Mouse (Mus musculus) retina, adult 2 months (tissue): Measurements from ENCODE around the gene Xylt2.
"Not testable (repeated sequence)": the region's sequence is repeated elsewhere in the genome, so short reads cannot be mapped to it uniquely, and the experiment has no call there.

Experiments
- DNase-seq: peaks from one replicate; pipeline ENCODE4 v3.0.0-alpha.2; 2012; ENCODE audit warnings: low read depth, low spot score

Xylt2 gene

DNA sequence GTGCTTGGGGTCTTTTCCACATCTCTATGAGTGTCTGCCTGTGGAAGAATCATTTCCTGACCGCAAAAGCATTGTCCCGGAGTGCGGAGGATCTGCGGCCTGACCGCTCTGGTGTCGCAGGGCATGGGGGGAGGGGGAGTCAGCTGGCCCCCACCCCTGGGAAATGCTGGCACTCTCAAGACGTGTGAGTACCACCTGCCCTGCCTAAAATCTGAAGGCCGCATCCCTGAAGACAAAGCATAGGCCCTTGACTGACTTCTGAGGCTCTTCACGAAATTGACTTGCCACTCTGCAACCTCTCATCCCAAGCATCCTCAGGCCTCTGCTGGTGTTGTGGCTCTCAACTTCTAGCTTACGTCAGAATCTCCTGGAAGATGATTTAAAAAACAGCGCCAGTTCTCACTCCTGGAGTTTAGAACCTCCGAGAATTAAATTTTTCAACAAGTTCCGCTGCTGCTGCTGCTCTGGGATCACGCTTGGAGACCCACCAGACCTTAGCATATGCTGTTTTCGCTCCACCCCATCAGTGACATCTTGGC lies 361 bp upstream of the Xylt2 start:
- DNase-seq: no peak

DNA sequence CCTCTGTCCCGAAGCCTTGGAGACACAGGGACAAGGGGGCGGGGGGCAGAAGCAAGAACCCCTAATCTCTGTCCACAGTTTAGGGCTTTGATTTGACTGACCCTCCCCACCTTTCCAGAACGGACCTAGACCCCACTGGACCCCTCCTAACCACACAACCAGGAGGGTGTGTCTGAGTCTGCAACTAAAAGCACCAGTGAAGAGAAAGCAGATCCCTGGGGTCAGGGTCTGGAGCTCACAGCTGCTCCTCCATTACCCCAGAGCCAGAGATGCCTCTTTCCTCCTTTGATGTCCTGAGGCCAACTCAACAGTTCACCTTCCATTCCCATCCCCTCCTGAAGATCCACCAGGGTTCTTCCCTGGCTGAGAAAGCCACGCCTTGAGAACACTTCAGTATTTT lies 1.0 kb downstream of the Xylt2 start:
- no peak for DNase-seq

DNA sequence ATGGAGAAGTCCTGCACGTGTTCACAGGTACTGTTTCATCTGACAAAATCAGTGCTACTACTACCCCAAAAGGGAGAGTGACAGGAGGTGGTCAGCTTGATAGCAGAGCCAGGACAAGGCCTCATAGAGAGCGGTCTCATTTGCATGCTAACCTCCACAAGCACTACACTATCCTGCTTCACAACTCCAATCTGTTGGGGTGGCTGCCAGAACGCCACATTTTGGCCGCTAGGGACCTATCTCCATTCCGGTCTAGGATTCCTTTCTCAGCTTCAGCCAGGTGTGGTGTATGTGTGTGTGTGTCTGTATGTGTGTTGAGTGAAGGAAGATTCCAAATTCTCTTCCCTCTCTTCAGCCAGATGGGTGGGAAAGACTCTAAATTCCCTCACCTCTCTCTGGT lies 1.9 kb downstream of the Xylt2 start:
- no peak for DNase-seq

DNA sequence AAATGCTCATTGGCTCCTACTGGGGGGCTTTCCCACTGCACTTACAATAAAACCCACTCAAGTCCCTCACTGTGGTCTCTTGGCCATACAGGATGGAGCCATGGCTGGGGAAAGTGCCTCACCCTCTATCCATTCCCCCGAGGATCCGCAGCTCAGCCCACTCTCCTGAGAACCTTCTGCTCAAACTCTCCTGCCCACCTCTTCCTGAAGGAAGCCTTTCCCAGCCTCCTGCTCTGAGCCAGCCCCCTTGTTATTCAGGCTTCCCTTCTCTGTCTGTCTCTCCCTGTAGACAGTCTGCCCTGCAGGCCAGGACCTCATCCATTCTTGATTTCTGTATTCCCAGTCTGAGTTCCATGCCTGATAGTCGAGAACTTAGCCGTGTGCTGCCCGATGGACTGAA lies 2.3 kb downstream of the Xylt2 start:
- no peak for DNase-seq

DNA sequence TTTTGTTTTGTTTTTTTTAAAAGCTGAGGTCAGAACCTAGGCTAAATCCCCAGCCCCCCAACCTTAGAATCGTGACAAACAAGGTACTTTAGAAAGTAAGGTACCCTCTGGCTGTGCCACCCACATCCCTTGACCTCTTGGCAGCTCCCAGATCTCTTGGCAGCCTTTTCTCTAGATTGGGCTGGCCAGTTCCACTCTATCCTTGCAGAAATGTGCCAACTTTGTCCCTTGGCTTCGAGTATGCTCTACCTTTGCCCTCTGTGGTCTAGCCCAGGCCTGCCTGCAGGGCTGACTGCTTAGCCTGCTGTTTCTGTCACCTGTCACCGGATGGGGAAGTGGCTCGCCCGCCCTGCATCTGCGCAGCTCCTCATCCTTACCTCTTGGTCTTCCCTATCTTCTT lies 12.0 kb downstream of the Xylt2 start:
- DNase-seq: no peak

DNA sequence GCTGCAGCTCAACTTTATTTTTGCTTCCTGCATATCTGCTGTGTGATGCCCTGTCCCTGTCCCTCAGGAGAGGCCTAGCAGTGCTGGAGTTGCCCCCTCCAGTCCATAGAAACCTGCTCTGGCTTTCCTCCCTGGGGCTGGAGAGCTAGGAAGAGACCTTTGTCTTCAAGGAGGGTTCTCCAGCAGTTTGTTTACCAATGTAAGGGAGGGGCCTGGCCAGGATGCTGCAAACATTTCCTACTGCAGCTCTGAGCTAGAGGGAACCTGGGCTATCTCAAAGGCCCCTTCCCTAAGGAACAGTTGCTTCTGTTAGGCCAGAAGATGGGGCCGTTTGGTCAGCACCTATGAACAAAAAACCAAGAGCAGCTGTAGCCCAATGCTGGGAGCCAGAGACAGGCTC lies 16.0 kb downstream of the Xylt2 start:
- DNase-seq: no peak

DNA sequence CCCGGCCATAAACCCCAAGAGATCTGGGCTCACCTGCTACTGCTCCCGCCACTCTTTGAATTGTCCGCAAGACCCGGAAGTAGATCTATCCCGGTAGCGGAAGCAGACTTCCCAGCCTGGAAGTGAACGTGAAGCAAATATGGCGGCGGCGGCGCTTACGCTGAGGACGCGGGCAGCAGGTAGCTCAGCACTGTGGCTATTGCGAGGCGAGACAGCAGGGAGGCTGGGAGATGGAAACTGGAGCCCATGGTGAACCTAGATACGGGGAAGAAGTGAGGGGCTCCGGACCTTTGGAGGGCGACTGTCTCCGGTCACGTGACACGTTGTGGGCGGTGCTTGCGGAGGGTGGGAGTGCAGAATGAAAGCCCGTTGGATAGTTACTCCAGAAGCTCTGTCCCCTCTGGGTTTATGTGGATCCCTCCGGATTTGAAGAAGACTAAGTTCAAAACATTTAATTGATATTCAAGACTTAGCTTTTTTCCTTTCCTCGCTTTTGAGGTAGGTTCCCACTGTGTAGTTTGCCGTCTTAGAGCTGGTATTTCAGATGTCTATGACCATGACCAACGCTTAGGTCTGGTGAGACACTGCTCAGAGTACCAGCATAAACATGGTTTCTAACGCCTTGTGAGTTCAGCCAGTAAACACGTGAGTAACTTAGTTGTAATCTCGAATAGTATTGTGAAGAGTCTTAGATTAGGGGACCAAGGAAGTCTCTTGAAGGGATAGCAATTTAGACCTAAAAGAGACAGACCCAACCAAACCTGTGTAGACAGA lies 23.5 kb downstream of the Xylt2 start, which contains the start of the genes Mrpl27 and Eme1:
TSS of gene Mrpl27 (plus strand) at position 105 of the 774 bp plus-strand sequence.
TSS of gene Eme1 (minus strand) at position 302 of the 774 bp plus-strand sequence.
- peak; percentile 74 for DNase-seq

DNA sequence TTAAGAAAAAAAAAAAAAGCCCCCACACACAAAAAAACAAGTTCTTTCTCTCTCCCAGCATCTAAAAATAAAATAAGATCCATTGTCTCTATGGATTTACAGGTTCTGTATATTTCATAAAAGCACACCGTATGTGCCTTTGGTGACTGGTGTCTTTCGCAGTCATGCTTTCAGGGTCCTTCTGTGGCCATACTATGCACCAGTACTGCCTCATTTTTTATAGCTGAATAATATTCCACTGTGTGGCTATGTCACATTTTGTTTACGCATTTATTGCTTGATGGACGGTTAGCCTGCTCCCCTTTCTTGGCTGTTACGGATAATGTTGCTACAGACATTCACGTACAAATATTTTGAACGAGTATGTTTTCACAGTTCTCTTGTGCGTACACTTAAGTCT lies 24.3 kb downstream of the Xylt2 start:
- no peak for DNase-seq

DNA sequence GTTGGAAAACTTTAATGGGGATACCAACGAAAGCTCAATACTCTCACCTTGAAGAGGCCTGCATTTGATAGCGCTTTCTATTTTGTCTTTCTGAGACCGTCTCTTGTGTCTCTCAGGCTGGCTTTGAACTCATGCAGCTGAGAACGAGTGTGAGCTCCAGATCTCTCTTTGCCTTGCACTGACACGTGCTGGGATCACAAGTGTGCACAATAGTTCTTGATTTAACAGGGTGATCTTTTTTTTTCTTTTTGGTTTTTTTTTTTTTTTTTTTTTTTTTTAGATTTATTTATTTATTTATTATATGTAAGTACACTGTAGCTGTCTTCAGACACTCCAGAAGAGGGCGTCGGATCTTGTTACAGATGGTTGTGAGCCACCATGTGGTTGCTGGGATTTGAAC lies 26.1 kb downstream of the Xylt2 start:
- DNase-seq: not testable (repeated sequence)

DNA sequence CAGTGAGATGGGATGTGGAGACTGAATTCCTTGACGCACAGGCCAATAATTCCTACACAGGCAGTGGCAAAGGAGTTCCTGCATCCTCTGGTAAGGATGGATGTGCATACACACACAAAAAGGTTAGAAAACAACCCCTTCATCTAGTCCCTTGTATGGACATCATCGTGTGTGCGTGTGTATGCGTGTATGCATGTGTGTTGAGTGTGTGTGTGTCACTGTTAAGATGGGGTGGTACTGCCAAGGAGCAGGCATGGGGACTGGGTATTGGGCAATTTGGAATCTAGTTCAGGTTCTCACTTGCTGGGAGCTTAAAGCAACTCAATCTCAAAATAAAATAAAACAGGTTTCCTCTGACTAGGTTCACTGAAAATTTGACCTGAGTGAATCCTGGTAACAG lies 30.9 kb downstream of the Xylt2 start:
- DNase-seq: no peak

DNA sequence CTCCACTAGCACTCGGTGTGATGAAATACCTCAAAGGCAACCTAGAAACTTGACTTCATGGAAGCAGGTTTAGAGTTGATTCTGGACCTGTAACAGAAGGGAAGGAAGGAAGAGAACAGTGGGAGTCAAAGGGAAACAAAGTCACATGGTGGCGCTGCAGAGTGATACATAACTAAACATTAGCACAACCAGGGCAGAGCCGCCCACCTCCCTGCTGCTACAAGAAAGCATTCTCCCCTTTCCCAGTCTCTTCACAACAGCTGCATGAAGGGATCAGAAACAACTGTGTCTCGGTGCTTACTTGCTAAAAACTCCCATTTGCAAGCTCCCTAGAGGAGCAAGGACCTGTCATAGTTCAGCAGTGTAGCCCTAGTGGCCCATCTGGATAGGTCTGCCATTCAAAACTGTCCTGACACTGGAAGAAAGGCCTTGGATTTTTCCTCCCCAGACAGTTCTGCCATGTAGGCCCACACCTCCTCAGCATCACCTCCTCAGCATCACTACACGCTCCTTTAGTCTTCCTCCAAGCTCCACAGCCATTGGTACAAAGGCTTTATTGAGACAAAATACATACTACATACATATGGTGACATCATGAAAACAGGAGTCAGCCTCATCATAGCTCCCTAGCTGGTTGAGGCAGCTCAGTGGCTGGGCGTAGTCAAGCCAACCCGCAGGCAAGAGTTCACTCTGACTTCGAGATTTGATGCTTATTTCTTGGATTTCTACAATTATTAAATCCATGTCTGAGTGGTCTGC lies 32.7 kb downstream of the Xylt2 start:
- DNase-seq: no peak

DNA sequence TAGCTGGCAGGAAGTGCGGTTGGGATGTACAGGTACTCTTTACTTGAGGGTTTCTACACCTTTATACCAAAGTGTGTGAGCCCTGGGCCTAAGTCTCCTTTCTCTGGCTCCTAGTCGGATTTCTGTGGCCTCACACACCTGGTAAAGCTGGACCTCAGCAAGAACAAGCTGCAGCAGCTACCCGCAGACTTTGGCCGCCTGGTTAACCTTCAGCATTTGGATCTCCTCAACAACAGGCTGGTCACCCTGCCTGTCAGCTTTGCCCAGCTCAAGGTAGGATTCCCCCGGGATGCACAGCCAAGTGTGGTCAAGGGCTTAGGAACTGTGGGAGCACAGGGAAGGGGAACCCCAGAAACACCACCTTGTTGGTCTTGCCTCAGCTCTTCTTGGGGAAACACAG lies 42.9 kb downstream of the Xylt2 start:
- no peak for DNase-seq

DNA sequence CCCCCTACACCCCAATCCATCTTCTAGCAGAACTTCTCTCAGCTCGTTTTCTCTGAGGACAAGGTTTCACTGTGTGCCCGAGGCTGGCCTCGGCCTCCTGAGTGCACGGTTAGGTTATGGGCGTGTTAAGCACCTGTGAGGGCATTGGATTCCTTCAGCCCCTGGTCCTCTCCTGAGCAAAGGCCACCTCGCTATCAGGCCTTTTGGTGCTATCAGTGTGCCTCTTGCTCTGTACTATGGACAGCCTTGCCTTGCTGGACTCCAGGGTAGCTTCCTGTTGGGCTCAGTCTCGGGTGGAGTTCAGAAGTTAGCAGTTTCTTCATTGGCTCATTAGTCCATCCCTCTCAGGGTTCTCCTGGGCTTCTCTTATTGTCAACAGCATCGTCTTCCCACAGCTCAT lies 44.3 kb downstream of the Xylt2 start:
- DNase-seq: no peak

DNA sequence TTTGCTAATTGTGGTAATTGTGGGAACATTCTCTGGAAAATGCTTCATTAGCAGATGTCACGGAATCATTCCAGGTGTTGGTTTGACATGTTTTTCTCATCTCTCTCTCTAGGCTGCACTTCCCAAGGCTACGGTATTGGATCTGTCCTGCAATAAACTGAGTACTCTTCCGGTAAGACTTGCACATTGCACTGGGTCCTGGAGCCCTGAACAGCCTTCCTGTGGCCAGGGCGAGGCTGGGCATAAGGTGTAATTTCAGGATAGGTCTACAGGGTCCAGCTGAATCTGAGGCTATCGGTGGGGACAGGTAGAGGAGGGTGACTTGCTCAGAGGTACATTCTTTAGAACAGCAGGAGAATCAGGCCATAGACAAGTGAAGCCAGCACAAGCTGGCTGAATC lies 45.3 kb downstream of the Xylt2 start:
- DNase-seq: no peak

DNA sequence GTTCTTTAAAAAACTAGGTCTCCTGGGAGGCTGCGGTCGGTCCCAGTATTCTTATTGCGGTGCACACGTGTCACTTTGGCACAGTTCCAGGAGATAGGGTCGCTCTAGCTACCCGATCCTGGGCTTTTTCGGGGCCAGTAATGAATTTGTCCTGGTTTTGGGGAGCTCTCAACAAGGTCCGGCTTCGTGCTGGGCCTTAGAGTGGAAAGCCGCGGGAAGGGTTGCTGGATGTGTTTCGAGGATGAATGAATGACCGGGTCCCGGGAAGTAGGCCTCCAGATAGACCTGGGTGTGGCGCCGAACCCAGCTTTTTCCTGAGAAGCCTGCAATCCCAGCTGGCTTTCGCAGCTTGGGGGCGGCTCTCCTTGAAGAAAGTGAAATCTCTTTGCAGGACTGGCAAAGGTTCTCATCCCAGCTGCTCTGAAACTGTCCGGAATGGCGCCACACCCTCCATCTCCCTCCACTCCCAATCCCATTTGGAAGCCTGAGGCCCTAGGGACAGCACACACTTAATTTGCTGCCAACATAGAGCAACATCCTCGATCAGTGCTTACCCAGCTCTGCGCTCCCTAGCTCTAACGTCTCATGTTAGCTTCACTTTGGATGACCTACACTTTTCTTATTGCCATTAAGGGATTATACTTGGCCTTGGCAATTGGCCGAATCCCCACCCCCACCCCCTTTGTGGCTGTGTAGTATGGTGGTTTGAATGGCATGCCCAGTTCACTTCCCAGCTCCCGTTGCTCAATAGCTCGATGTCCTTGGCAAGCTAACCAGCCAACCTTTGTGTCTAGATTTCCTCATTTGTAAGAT lies 46.9 kb downstream of the Xylt2 start:
- no peak for DNase-seq

DNA sequence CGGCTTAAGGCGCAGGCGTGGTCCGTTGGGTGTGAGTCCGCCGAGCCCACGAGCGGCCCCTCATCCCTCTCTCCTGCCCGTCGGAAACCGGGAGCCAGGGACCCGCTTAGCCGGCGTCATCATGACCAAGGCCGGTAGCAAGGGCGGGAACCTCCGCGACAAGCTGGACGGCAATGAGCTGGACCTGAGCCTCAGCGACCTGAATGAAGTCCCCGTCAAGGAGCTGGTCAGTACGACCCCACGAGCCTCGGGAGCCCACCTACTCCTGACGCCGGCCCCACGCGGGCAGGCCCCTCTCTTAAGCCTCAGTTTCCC lies 47.5 kb downstream of the Xylt2 start:
- no peak for DNase-seq

DNA sequence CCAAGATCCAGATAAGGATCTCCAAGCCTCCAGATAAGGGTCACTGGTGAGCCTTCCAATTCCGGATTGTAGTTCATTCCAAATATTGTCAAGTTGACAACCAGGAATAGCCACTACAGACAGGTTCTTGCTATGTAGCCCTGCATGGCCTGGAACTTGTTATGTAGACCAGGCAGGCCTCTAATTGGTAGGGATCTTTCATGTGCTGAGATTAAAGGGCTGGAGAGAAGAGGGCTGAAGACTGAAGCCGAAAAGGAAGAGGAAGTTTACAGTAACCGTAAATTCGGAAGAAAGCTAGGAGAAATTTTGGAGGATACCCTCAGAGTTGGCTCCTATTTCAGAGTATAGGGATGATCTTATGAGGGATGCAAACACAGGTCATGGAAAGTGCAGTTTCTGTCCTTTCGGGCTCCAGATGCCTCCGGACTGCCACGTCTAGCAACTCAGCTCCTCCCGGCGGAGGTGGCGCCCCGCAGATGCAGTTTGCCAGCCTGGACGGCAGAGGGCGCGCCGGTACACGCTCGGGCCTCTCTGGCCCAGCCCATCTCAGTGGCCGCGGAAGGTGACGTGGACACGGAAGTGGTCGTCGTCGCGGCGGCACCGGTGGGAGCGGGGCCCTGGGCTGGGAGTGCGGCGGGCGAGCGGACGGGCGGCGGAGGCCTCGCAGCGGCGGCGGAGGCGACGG lies 48.0 kb downstream of the Xylt2 start, which contains the start of gene Lrrc59:
TSS of gene Lrrc59 (plus strand) at position 569 of the 685 bp plus-strand sequence.
- peak; percentile 75 for DNase-seq

DNA sequence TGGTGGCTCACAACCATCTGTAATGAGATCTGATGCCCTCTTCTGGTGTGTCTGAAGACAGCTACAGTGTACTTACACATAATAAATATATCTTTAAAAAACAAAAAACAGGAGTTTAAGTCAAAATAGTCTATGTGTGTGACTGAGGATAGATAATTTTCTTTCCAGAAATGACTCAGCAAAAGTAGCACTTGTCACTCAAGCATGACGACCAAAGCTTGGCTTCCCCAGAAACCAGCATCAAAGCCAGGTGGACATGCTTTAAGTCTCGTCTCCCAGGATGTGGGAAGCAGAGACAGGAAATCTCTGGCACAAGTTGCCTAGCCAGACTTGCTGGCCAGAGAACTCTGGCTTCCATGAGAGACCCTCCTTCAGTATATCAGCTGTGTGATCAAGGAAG lies 55.2 kb downstream of the Xylt2 start:
- no peak for DNase-seq

DNA sequence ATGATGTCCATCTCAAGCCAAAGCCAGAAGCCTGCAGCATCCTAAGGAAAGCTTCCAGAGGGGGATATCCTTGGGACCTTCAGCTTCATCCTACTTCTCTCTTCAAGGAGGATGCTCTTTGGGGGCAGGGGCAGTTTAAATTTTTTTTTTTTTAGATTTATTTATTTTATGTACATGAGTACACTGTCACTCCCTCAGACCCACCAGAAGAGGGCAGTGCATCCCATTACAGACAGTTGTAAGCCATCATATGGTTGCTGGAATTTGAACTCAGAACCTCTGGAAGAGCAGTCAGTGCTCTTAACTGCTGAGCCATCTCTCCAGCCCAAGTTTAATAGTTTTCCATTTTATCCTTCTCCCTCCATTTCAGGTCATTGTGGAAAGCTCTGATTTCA lies 55.9 kb downstream of the Xylt2 start:
- DNase-seq: no peak

DNA sequence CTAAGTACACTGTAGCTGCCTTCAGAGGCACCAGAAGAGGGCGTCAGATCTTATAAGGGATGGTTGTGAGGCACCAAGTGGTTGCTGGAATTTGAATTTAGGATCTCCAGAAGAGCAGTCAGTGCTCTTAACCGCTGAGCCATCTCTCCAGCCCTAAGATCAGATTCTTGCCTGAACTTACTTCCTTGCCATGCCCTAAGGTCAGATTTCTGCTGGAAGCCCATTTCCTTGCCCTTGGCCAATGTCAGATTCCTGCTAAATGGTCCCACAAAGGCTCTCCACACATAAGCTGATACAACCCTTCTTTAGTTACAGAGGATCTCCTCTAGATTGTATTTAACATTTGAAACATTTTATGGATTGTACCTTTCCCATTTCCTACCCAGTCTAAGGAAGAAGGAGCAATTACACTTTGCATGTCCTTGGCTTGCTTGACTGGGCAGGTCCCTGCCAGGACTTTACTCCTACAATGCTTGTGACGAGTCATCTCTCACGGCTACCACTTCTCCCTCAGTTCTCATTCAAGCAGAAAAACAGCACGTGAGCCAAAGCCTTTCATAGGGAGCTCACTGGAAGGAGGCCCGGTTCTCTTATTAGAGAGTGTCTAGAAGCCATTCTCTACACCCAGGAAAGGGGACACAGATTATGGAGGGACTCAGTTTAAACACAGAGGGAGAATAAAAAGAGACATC lies 56.4 kb downstream of the Xylt2 start:
- no peak for DNase-seq

DNA sequence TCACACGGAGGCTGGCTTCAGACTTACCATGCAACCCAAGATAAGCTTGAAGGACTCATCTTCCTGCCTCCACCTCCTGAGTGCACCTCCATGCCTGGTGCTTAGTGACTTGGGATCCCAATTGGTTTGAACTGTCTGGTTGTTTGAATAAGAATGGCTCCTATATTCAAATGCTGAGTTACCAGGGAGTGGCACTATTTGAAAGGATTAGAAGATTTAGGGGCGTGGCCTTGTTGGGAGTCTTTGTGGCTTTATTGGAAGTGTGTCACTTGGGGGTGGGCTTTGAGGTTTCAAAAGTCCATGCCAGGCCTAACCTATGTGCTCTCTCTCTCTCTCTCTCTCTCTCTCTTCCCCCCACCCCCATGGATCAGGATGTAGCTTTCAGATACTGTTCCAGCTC lies 59.7 kb downstream of the Xylt2 start:
- no peak for DNase-seq
